Mouse (Mus musculus) MEL (cell line): Measurements from ENCODE around the gene Klhl25. TPM values are rescaled to one million over a fixed set of nuclear protein-coding genes. Genes with fewer than 3 reads are reported as not detected.

Experiments used
- DNase-seq: peaks from one replicate; pipeline ENCODE4 v3.0.0; 2011; ENCODE audit warnings: low read depth, low spot score
- H3K27ac ChIP-seq: 2 replicates; pipeline ENCODE4 v1.5.1; 2012; ENCODE audit warnings: low read depth, mild to moderate bottlenecking, control low read depth, low read length, moderate library complexity; ENCODE audit not compliant: control insufficient read depth
- H3K27me3 ChIP-seq, 2 experiments: fragments of 150-350 bp in 1 of 2; sonication (generic) in 1 of 2; 2 replicates each; pipeline ENCODE4 v1.6.1; 2012; ENCODE audit warnings: low read length in 2 of 2, mild to moderate bottlenecking in 2 of 2, improper control_type of control experiment in 1 of 2, moderate library complexity in 1 of 2; ENCODE audit not compliant: insufficient read depth in 2 of 2, control insufficient read depth in 1 of 2
- H3K36me3 ChIP-seq, 2 experiments: 2 replicates each; pipeline ENCODE4 v1.6.1; 2012 to 2014; ENCODE audit warnings: low read length in 2 of 2, improper control_type of control experiment in 1 of 2, inconsistent platforms in 1 of 2, mild to moderate bottlenecking in 1 of 2; ENCODE audit not compliant: insufficient read depth in 2 of 2, control insufficient read depth in 1 of 2
- H3K4me1 ChIP-seq, 2 experiments: fragments of 150-350 bp in 1 of 2; sonication (generic) in 1 of 2; 2 replicates each; pipeline ENCODE4 v1.6.1; 2012; ENCODE audit warnings: low read length in 2 of 2, improper control_type of control experiment in 1 of 2, mild to moderate bottlenecking in 1 of 2; ENCODE audit not compliant: insufficient read depth in 2 of 2, control insufficient read depth in 1 of 2
- H3K4me3 ChIP-seq, 2 experiments: fragments of 150-350 bp in 1 of 2; sonication (generic) in 1 of 2; 2 replicates each; pipeline ENCODE4 v1.5.1; 2012; ENCODE audit warnings: low read depth in 2 of 2, low read length in 2 of 2, mild to moderate bottlenecking in 2 of 2, moderate library complexity in 2 of 2, control low read depth in 1 of 2, improper control_type of control experiment in 1 of 2; ENCODE audit not compliant: control insufficient read depth in 1 of 2, insufficient read depth in 1 of 2
- H3K79me2 ChIP-seq: 2 replicates; pipeline ENCODE4 v1.6.1; 2012; ENCODE audit warnings: mild to moderate bottlenecking, low read length, moderate library complexity; ENCODE audit not compliant: control insufficient read depth, poor library complexity, insufficient read depth
- H3K9ac ChIP-seq: 2 replicates; pipeline ENCODE4 v1.6.1; 2012; ENCODE audit warnings: low read depth, mild to moderate bottlenecking, control low read depth, low read length, moderate library complexity; ENCODE audit not compliant: control insufficient read depth, poor library complexity, severe bottlenecking
- H3K9me3 ChIP-seq: fragments of 150-350 bp; sonication (generic); replicated peaks from 2 replicates; pipeline ENCODE4 v1.6.1; 2012; ENCODE audit warnings: mild to moderate bottlenecking, low read length, improper control_type of control experiment, moderate library complexity; ENCODE audit not compliant: insufficient read depth
- CHD2 ChIP-seq: IDR thresholded peaks from 2 replicates; pipeline ENCODE4 v1.6.1; 2011; ENCODE audit warnings: low read length, improper control_type of control experiment
- CTCF ChIP-seq, 3 experiments: IDR thresholded peaks in 2 of 3; conservative IDR thresholded peaks in 1 of 3; 2 replicates each; pipeline ENCODE4 v1.5.1; 2011 to 2012; ENCODE audit warnings: low read length in 3 of 3, low read depth in 2 of 3, mild to moderate bottlenecking in 2 of 3, improper control_type of control experiment in 1 of 3, inconsistent platforms in 1 of 3, mixed read lengths in 1 of 3, moderate library complexity in 1 of 3; ENCODE audit not compliant: control insufficient read depth in 1 of 3, insufficient read depth in 1 of 3, poor library complexity in 1 of 3, severe bottlenecking in 1 of 3
- KAT2A ChIP-seq: conservative IDR thresholded peaks from 2 replicates; pipeline ENCODE4 v1.6.1; 2012; ENCODE audit warnings: low read depth, low read length, improper control_type of control experiment, inconsistent platforms
- MAFK ChIP-seq: IDR thresholded peaks from 2 replicates; pipeline ENCODE4 v1.6.1; 2011; ENCODE audit warnings: low read depth, mild to moderate bottlenecking, low read length, improper control_type of control experiment, borderline replicate concordance
- MEF2A ChIP-seq: IDR thresholded peaks from 2 replicates; pipeline ENCODE4 v1.6.1; 2014; ENCODE audit warnings: low read depth, mild to moderate bottlenecking, inconsistent platforms, low read length, improper control_type of control experiment; ENCODE audit not compliant: poor library complexity, insufficient replicate concordance, severe bottlenecking; ENCODE audit errors: extremely low read depth
- MXI1 ChIP-seq: IDR thresholded peaks from 2 replicates; pipeline ENCODE4 v1.6.1; 2011; ENCODE audit warnings: mild to moderate bottlenecking, low read depth, low read length, improper control_type of control experiment
- MYB ChIP-seq: IDR thresholded peaks from 2 replicates; pipeline ENCODE4 v1.6.1; 2011; ENCODE audit warnings: mild to moderate bottlenecking, low read depth, low read length, improper control_type of control experiment
- MYC ChIP-seq: IDR thresholded peaks from 2 replicates; pipeline ENCODE4 v1.6.1; 2011; ENCODE audit warnings: low read depth, mild to moderate bottlenecking, low read length, improper control_type of control experiment, moderate library complexity
- NRF1 ChIP-seq: IDR thresholded peaks from 2 replicates; pipeline ENCODE4 v1.6.1; 2014; ENCODE audit warnings: low read depth, mild to moderate bottlenecking, inconsistent platforms, low read length, improper control_type of control experiment, moderate library complexity; ENCODE audit not compliant: poor library complexity, insufficient read depth, severe bottlenecking
- POLR2A ChIP-seq, 2 experiments: IDR thresholded peaks; 2 replicates each; pipeline ENCODE4 v1.6.1; 2011 to 2012; ENCODE audit warnings: low read length in 2 of 2, mild to moderate bottlenecking in 2 of 2, control low read depth in 1 of 2, improper control_type of control experiment in 1 of 2, low read depth in 1 of 2, moderate library complexity in 1 of 2; ENCODE audit not compliant: control insufficient read depth in 1 of 2, insufficient read depth in 1 of 2, poor library complexity in 1 of 2
- POLR2AphosphoS5 ChIP-seq: IDR thresholded peaks from 2 replicates; pipeline ENCODE4 v1.6.1; 2012; ENCODE audit warnings: low read depth, borderline replicate concordance, mild to moderate bottlenecking, inconsistent platforms, low read length, moderate library complexity, mixed read lengths
- RCOR1 ChIP-seq: IDR thresholded peaks from 2 replicates; pipeline ENCODE4 v1.6.1; 2012; ENCODE audit warnings: low read depth, mild to moderate bottlenecking, inconsistent platforms, low read length, improper control_type of control experiment
- SIN3A ChIP-seq: IDR thresholded peaks from 2 replicates; pipeline ENCODE4 v1.6.1; 2012; ENCODE audit warnings: low read length, improper control_type of control experiment, inconsistent platforms
- TAL1 ChIP-seq: IDR thresholded peaks from 2 replicates; pipeline ENCODE4 v1.6.1; 2012; ENCODE audit warnings: mild to moderate bottlenecking, inconsistent platforms, low read length, moderate library complexity, mixed read lengths
- UBTF ChIP-seq: IDR thresholded peaks from 2 replicates; pipeline ENCODE4 v1.6.1; 2012; ENCODE audit warnings: low read depth, mild to moderate bottlenecking, inconsistent platforms, low read length, improper control_type of control experiment, moderate library complexity, borderline replicate concordance; ENCODE audit not compliant: insufficient read depth
- USF1 ChIP-seq: IDR thresholded peaks from 2 replicates; pipeline ENCODE4 v1.6.1; 2014; ENCODE audit warnings: low read depth, mild to moderate bottlenecking, inconsistent platforms, low read length, improper control_type of control experiment, moderate library complexity
- ZNF384 ChIP-seq: IDR thresholded peaks from 2 replicates; pipeline ENCODE4 v1.6.1; 2012; ENCODE audit warnings: low read depth, mild to moderate bottlenecking, inconsistent platforms, low read length, improper control_type of control experiment
- polyA plus RNA-seq, 2 experiments: library from polyadenylated mRNA; stranded (reverse) in 1 of 2; unstranded in 1 of 2; fragments of >175 nt in 1 of 2; fragments of >200 nt in 1 of 2; gene quantifications; 2 replicates each; pipeline versions ENCODE4 v1.2.1 to v1.2.4; 2012; ENCODE audit warnings: low replicate concordance in 2 of 2, low read depth in 1 of 2; ENCODE audit not compliant: insufficient read length in 2 of 2, insufficient read depth in 1 of 2, missing spikeins in 1 of 2
- total RNA-seq: library from RNA; depleted of rRNA; stranded (reverse); fragments of 300-350 nt; gene quantifications from 2 replicates; pipeline ENCODE4 v1.2.3, GENCODE M21; 2012

The Klhl25 gene
- total and polyA plus RNA-seq, 3 experiments: 7.4 to 11.4 TPM; not detected in 1

- DNase-seq: peak; percentile 40
- Histone ChIP-seq H3K79me2 (peaks cover 7% of the 10 kb centered on the region; the same call in 1 of the 2 replicates), H3K27ac (no peak overlapping the region), H3K9me3 (no peaks in the 10 kb centered on the region), H3K27me3 (no peaks in the 10 kb centered on the region; a peak in 1 of 4 replicates), H3K9ac (no peak overlapping the region), H3K4me3 (no peak overlapping the region), H3K36me3 (peaks cover 0 to 5% of the 10 kb centered on the region in 2 experiments; a peak in 2 of 4 replicates), H3K4me1 (peaks cover 0 to 5% of the 10 kb centered on the region in 2 experiments; a peak in 2 of 4 replicates)
- no peak for TF ChIP-seq UBTF
- TF ChIP-seq CTCF (IDR thresholded peaks at IDR 0.05 in 2 of 3, conservative IDR thresholded peaks at IDR 0.05 in 1 of 3; ENCODE audit: control insufficient read depth in 1 of 3, insufficient read depth in 1 of 3, low read depth in 2 of 3, low read length in 3 of 3, poor library complexity in 1 of 3, severe bottlenecking in 1 of 3): peak in 2 of 3 experiments; percentile 16 to 23; a peak in 1 of 6 replicates
These were observed 1.2 kb upstream of the Klhl25 start for GRCm38 (mm10) chr7:75846942-75847341.

- H3K4me3 ChIP-seq: peak overlapping the region; percentile 67 to 69
- DNase-seq: peak; percentile 14
- TF ChIP-seq ZNF384 (no peak), TAL1 (no peak), MYB (no peak), MEF2A (no peak), MAFK (no peak), MXI1 (no peak), POLR2AphosphoS5 (no peak), UBTF (no peak), MYC (no peak), SIN3A (no peak), KAT2A (no peak), NRF1 (no peak), POLR2A (IDR thresholded peaks at IDR 0.05; ENCODE audit: control insufficient read depth in 1 of 2, insufficient read depth in 1 of 2, low read depth in 1 of 2, low read length in 2 of 2, poor library complexity in 1 of 2) (no peak), CHD2 (no peak), USF1 (no peak), RCOR1 (no peak)
- TF ChIP-seq, all 39 proteins: peak for 0
- peaks cover 0 to 5% of the 10 kb centered on the region in 2 experiments; a peak in 2 of 4 replicates for H3K4me1 ChIP-seq
- H3K27me3 ChIP-seq: no peaks in the 10 kb centered on the region; a peak in 1 of 4 replicates
- no peak overlapping the region for H3K27ac ChIP-seq
- H3K9ac ChIP-seq: peak overlapping the region; percentile 56
- H3K79me2 ChIP-seq: peaks cover 7% of the 10 kb centered on the region; the same call in 1 of the 2 replicates
- H3K9me3 ChIP-seq: no peaks in the 10 kb centered on the region
- H3K36me3 ChIP-seq: peaks cover 0 to 5% of the 10 kb centered on the region in 2 experiments; a peak in 2 of 4 replicates
These were observed 621 bp upstream of the Klhl25 start for GRCm38 (mm10) chr7:75847489-75847888.
